Mouse (Mus musculus) midbrain, embryonic 11.5 days (tissue): ENCODE measurements around the gene Ppib. TPM values are rescaled to one million over a fixed set of nuclear protein-coding genes. Genes with fewer than 3 reads are reported as not detected.

Experiments
- ATAC-seq: fragments of 200-750 bp; cut with Nextera tagmentation; 2 replicates; pipeline ENCODE4 v1.8.0; 2017; ENCODE audit warnings: moderate TSS enrichment, moderate library complexity; ENCODE audit not compliant: low FRiP score
- DNase-seq: peaks from one replicate; pipeline ENCODE4 v3.0.0; 2015; ENCODE audit warnings: low spot score; ENCODE audit errors: missing footprints
- H3K27ac ChIP-seq: fragments of 300-500 bp; sonication (generic); 2 replicates; pipeline ENCODE4 v1.5.1; 2014; ENCODE audit warnings: low read depth, low read length
- H3K27me3 ChIP-seq: fragments of 300-500 bp; sonication (generic); 2 replicates; pipeline ENCODE4 v1.6.1; 2014; ENCODE audit warnings: mild to moderate bottlenecking, low read length, moderate library complexity, mixed read lengths; ENCODE audit not compliant: control insufficient read depth, insufficient read depth
- H3K36me3 ChIP-seq: fragments of 300-500 bp; sonication (generic); 2 replicates; pipeline ENCODE4 v1.6.1; 2014; ENCODE audit warnings: mild to moderate bottlenecking, low read length, moderate library complexity, mixed read lengths; ENCODE audit not compliant: control insufficient read depth, insufficient read depth
- H3K4me1 ChIP-seq: fragments of 300-500 bp; sonication (generic); 2 replicates; pipeline ENCODE4 v1.6.1; 2014; ENCODE audit warnings: low read length; ENCODE audit not compliant: control insufficient read depth, insufficient read depth
- H3K4me2 ChIP-seq: fragments of 300-500 bp; sonication (generic); 2 replicates; pipeline ENCODE4 v1.6.1; 2014; ENCODE audit warnings: mild to moderate bottlenecking, moderate library complexity
- H3K4me3 ChIP-seq: fragments of 300-500 bp; sonication (generic); 2 replicates; pipeline ENCODE4 v1.5.1; 2014; ENCODE audit warnings: low read depth, low read length
- H3K9ac ChIP-seq: fragments of 300-500 bp; sonication (generic); 2 replicates; pipeline ENCODE4 v1.6.1; 2014; ENCODE audit warnings: low read length
- H3K9me3 ChIP-seq: fragments of 300-500 bp; sonication (generic); 2 replicates; pipeline ENCODE4 v1.6.1; 2016; ENCODE audit warnings: low read length; ENCODE audit not compliant: control insufficient read depth
- WGBS: fragments of 180-500 bp; shearing (Covaris S2); extraction: QIAGEN DNeasy Blood & Tissue Kit; methylation state at CpG from one replicate; pipeline ENCODE4 v1.1.7; 2014; 5-methylcytosine and 5-hydroxymethylcytosine counted together
- polyA plus RNA-seq: library from polyadenylated mRNA; unstranded; fragments of >200 nt; fragmentation: Nextera tagmentation; extraction: Ambion mirVana; gene quantifications from 2 replicates; pipeline ENCODE4 v1.2.1, GENCODE M21; 2014

Gene Ppib
- polyA plus RNA-seq, 1 experiment from 2014 or later: 501 TPM

DNA sequence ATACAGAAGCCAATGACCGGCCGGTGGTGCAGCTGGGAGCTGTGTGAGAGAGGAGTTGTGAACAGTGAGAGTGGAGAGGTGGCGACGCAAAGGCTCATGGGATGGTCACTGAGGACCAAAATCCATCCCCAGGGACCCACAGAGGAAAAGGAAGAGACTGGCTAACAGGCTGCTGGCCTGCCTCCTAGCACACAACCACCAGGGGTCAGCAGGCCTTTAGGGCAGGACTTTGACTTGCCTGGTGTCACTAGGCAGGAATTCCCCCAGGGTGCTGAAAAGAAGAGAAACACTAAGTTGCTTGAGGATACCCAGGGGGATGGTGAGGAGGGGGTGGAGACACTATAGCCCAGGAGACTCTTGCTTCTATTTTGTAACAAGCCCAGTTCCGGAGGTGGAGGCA lies 7.5 kb downstream of the Ppib start:
- peaks cover 33% of the 10 kb centered on the region for H3K36me3 ChIP-seq
- no peak overlapping the region for H3K4me3 ChIP-seq
- H3K9ac ChIP-seq: no peak overlapping the region
- H3K4me1 ChIP-seq: 0 out of 2 replicates have a peak, but pooled peaks cover 3% of the 10 kb centered on the region
- no peaks in the 10 kb centered on the region for H3K9me3 ChIP-seq
- H3K27me3 ChIP-seq: peaks cover 32% of the 10 kb centered on the region
- H3K27ac ChIP-seq: no peak overlapping the region
- 9% methylated on average over 5 of the region's 5 CpGs for WGBS
- ATAC-seq (peak; percentile 14; the same call in 1 of the 2 replicates), DNase-seq (peak; percentile 92)
- H3K4me2 ChIP-seq: no peak overlapping the region

DNA sequence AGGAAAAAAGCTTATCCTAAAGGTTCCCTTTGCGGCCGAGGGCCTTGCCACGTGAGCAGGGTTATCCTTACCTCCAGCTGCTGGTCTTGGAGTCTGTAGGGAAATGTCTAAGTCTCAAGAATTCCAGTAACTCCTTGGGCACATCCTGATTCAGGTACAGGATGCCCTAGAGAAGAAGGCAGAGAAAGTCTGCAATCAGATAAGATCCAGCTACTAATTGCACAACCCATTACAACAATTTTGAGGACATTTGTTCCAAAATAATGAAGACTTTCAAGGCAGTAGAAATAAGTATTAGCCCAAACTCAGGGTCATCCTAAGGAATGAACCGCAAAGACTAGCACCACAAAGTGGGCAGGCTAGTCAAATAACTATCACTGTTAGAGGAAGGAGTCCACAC lies 8.0 kb downstream of the Ppib start:
- Histone ChIP-seq H3K4me1 (0 out of 2 replicates have a peak, but pooled peaks cover 3% of the 10 kb centered on the region), H3K27ac (no peak overlapping the region), H3K36me3 (peaks cover 28% of the 10 kb centered on the region), H3K9ac (no peak overlapping the region), H3K4me3 (no peak overlapping the region), H3K4me2 (no peak overlapping the region), H3K9me3 (no peaks in the 10 kb centered on the region), H3K27me3 (peaks cover 32% of the 10 kb centered on the region)
- DNase-seq: no peak
- 65% methylated on average over 4 of the region's 4 CpGs for WGBS
- no peak for ATAC-seq

DNA sequence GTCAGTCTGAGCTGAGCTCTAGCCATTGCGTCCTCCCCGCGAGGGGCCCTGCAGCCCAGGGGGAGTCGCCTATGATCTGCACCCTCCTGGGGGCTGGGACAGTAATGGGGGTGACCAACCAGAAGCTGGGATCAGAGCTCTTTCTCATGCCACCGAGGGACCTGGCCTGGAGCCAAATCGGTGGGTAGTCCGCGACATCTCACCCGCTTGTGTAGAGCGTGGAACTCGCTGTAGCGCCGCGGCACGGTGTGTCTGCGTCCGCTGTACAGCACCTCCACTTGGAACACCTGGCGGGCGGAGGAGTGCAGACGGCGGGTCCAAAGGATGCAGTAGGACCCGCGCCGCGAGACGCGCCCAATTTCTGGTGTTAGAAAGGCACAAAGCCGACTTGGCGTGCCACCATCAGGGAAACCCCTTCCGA lies 9.0 kb downstream of the Ppib start:
- H3K27me3 ChIP-seq: peaks cover 32% of the 10 kb centered on the region
- 0 out of 2 replicates have a peak, but pooled peaks cover 3% of the 10 kb centered on the region for H3K4me1 ChIP-seq
- H3K36me3 ChIP-seq: peaks cover 20% of the 10 kb centered on the region
- no peaks in the 10 kb centered on the region for H3K9me3 ChIP-seq
- H3K4me3 ChIP-seq: peak overlapping the region; percentile 47
- no peak for DNase-seq
- under 1% methylated on average over 30 of the region's 30 CpGs for WGBS
- H3K27ac ChIP-seq: no peak overlapping the region
- H3K4me2 ChIP-seq: peak overlapping the region; percentile 88
- peak overlapping the region; percentile 52 for H3K9ac ChIP-seq
- ATAC-seq: peak; percentile 41; the same call in 1 of the 2 replicates

DNA sequence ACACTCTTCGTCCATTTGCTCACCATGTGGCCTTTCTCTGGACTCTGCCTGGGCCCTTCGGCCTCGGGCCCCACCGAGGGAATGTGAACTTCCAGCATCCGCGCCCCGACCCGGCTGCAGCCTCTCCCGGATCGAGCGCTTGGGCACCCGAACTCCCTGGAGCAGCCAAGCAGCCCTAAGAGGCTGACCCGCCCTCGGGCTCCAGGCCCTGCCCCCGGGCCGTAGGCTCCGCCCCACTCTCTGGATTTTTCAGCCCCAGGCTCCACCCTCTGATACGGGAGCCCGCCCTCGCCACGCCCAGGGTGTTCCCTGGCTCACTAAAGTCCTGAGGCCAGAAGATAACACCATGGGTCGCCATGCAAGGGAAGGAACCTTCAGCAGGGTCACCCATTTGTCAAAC lies 9.6 kb downstream of the Ppib start, which contains the start of gene Snx22:
Gene Snx22 (minus strand): TSS at position 137 of the 400 bp plus-strand sequence.
- 0 out of 2 replicates have a peak, but pooled peaks cover 3% of the 10 kb centered on the region for H3K4me1 ChIP-seq
- ATAC-seq (peak; percentile 88), DNase-seq (peak; percentile 96)
- H3K27ac ChIP-seq: no peak within 1 kb of the TSS
- H3K36me3 ChIP-seq: peaks cover 15% of the 10 kb centered on the region
- whole genome bisulfite sequencing: 0% methylated on average over 22 of the region's 22 CpGs
- H3K27me3 ChIP-seq: peaks cover 32% of the 10 kb centered on the region
- H3K4me3 ChIP-seq: peak within 1 kb of the TSS; percentile 47
- peak within 1 kb of the TSS; percentile 88 for H3K4me2 ChIP-seq
- H3K9me3 ChIP-seq: no peaks in the 10 kb centered on the region
- H3K9ac ChIP-seq: peak within 1 kb of the TSS; percentile 52

DNA sequence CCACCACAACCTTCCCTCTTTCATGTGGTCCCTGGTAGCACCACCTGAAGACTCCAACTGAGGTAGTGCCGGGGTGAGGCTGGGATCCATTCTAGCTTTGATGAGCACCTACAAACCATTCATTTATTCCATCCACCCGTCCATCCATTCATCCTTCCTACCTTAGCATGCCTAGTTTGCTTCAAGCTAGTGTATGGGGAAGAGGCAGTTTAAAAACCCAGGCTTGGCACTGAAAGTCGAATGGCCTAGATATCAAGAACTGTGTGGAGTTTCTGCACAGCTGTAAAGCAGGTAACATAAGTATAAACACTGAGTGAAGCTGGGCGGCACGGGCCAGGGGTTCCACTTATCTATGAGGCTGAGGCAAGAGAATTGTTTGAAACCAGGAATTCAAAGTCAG lies 10.1 kb downstream of the Ppib start:
- H3K27me3 ChIP-seq: peaks cover 32% of the 10 kb centered on the region
- no peak for ATAC-seq

DNA sequence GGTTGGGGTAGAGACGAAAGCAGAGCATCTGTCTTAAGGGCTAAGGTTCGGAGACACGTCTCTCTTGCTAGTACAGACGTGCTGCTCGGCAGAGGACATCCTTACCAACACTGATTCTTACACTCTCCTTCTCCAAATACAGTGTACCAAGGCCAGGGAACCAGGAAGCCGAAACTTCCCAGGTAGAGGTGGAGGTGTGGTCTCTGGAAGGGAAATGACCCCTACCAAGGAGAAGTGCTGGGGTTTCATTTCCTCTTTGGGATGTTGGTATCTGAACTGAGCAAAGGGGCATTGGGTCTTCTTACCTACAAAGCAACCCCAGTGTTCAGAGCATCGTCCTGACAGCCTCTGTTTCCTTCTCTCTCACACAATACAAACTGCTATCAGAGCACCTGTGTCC lies 12.7 kb downstream of the Ppib start:
- Histone ChIP-seq H3K4me3 (no peak overlapping the region), H3K27ac (no peak overlapping the region), H3K9me3 (no peaks in the 10 kb centered on the region), H3K4me1 (0 out of 2 replicates have a peak, but pooled peaks cover 3% of the 10 kb centered on the region), H3K36me3 (no peaks in the 10 kb centered on the region), H3K9ac (no peak overlapping the region), H3K4me2 (no peak overlapping the region), H3K27me3 (peaks cover 27% of the 10 kb centered on the region)
- 86% methylated on average over 7 of the region's 7 CpGs for WGBS
- DNase-seq (peak; percentile 72), ATAC-seq (no peak)

More for the DNA sequence above, 10.1 kb downstream of the Ppib start:
- Histone ChIP-seq H3K9me3 (no peaks in the 10 kb centered on the region), H3K4me1 (0 out of 2 replicates have a peak, but pooled peaks cover 3% of the 10 kb centered on the region), H3K9ac (no peak overlapping the region), H3K4me3 (no peak overlapping the region), H3K4me2 (no peak overlapping the region), H3K36me3 (peaks cover 15% of the 10 kb centered on the region), H3K27ac (no peak overlapping the region)
- WGBS: 86% methylated on average over 5 of the region's 5 CpGs
- peak; percentile 56 for DNase-seq

DNA sequence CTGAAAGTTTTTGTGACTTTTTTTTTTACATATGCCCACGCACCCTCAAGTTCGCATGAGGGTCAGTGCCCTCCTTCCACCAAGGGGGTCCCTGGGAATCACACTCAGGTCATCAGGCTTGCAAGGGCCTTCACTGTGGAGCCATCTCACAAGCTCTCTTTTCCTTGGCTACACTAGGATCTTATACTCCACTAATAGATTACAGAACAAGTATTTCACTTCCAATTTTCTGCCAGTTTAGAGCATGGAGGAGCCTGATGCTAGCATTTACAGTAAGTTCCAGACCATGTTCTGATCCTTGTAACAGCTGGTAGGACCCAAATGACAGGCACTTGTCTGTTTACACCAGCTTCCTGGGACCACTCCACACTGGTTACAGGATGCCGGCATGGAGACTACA lies 18.1 kb downstream of the Ppib start:
- DNase-seq (peak; percentile 85), ATAC-seq (no peak)
- Histone ChIP-seq H3K9me3 (no peaks in the 10 kb centered on the region), H3K36me3 (no peaks in the 10 kb centered on the region), H3K27me3 (no peaks in the 10 kb centered on the region), H3K27ac (peak overlapping the region; percentile 26; the same call in 1 of the 2 replicates), H3K4me2 (no peak overlapping the region), H3K9ac (no peak overlapping the region; the same call in 1 of the 2 replicates), H3K4me3 (no peak overlapping the region), H3K4me1 (no peaks in the 10 kb centered on the region; the same call in 1 of the 2 replicates)
- WGBS: 74% methylated on average over 3 of the region's 3 CpGs

DNA sequence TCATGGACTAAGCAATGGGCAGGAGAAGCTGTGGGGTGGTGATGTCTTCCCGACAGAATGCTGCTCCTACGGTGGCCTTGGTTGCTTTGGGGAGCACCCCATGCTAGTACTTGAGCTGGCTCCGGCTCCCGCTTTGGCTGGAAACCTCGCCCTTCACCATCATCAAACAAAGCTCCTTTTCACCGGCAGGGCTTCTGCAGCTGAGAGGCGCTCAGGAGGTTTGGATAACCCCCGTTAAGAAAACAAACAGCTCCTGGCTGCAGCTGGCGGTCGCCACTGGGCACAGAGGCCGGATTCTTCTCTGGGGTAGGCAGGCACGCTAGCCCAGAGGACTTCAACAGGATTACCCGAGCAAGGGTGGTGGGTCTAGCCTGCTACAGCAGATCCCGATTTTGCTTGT lies 18.5 kb downstream of the Ppib start:
- Histone ChIP-seq H3K27me3 (no peaks in the 10 kb centered on the region), H3K9me3 (no peaks in the 10 kb centered on the region), H3K9ac (peak overlapping the region; percentile 53), H3K27ac (peak overlapping the region; percentile 26; the same call in 1 of the 2 replicates), H3K36me3 (no peaks in the 10 kb centered on the region), H3K4me1 (no peaks in the 10 kb centered on the region; the same call in 1 of the 2 replicates), H3K4me2 (peak overlapping the region; percentile 19; the same call in 1 of the 2 replicates), H3K4me3 (no peak overlapping the region)
- DNase-seq (peak; percentile 91), ATAC-seq (no peak)
- WGBS: 12% methylated on average over 14 of the region's 14 CpGs

DNA sequence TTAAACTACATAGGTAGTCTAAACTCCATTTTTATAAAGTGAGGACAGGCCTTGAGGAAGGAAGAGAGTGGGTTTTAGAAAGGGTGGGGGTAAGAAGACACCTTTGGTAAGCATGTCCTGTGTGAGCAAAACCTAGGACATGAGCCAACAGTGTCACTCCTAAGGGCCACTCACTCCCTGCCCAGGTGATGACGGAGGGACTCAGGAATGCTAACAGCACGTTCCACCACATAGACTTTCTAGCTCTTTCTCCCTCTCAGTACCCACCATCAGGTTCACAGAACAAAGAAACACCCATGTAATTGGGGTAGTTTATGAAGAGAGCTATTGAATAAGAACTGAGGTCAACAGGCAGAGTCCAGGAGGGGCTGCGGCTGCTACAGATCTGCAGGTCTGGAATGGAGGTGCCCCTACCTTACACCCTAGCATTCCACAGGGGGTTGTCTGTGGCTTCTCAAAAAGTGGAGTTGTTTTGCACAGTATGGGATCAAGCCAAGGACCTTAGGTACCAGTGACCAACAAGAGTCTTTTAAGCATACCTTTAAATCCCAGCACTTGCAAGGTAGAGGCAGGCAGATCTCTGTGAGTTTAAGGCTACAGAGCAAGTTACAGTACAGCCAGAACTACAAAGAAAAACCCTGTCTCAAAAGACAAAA lies 20.9 kb downstream of the Ppib start:
- DNase-seq (peak; percentile 37), ATAC-seq (no peak)
- Histone ChIP-seq H3K4me3 (no peak overlapping the region), H3K9ac (no peak overlapping the region), H3K36me3 (no peaks in the 10 kb centered on the region), H3K4me1 (no peaks in the 10 kb centered on the region; the same call in 1 of the 2 replicates), H3K27ac (no peak overlapping the region), H3K9me3 (no peaks in the 10 kb centered on the region), H3K4me2 (no peak overlapping the region), H3K27me3 (no peaks in the 10 kb centered on the region)
- WGBS: 93% methylated on average over 3 of the region's 3 CpGs
